Mouse (Mus musculus) ES-E14 (cell line): Measurements from ENCODE around the gene Gm21885.

ENCODE experiments used
- CHD2 ChIP-seq: IDR thresholded peaks from 2 replicates; pipeline ENCODE4 v1.6.1; 2014; ENCODE audit warnings: mild to moderate bottlenecking, low read depth, low read length, inconsistent platforms
- MAFK ChIP-seq: IDR thresholded peaks from 2 replicates; pipeline ENCODE4 v1.6.1; 2014; ENCODE audit warnings: mild to moderate bottlenecking, low read depth, low read length, inconsistent platforms; ENCODE audit not compliant: insufficient read depth

- TF ChIP-seq MAFK = no peak
- 0 out of 2 replicates have a peak, but pooled peaks have one; percentile 22 for TF ChIP-seq CHD2
These were observed 39.6 kb downstream of the Gm21885 start for GRCm38 (mm10) chr11:94320969-94321930.
